Mouse (Mus musculus) testis, postnatal 10 days (tissue): Measurements from ENCODE around the gene Tbx2.

ENCODE experiments used
- DNase-seq: peaks from one replicate; pipeline ENCODE4 v3.0.0; 2021; ENCODE audit warnings: low spot score

Gene Tbx2

DNA sequence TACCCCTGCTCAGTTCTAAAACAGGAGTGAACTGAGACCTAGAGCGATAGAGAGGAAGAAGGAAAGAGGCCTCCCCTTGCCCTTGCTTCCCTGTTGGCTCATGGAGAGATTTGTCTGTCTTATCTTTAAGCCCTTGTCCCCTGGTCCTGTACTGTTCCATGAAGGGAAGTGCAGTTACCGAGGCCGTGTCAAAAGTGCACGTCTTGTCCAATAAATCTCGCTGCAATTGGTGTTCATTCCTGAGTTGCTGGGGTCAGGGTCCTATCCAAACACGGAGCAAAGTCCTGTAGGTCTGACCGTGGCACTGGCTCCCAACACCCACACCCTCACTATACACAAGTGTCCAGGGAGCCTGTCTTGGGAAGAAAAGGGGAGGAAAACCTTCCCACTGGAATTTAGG lies 6.5 kb upstream of the Tbx2 start:
- no peak for DNase-seq

DNA sequence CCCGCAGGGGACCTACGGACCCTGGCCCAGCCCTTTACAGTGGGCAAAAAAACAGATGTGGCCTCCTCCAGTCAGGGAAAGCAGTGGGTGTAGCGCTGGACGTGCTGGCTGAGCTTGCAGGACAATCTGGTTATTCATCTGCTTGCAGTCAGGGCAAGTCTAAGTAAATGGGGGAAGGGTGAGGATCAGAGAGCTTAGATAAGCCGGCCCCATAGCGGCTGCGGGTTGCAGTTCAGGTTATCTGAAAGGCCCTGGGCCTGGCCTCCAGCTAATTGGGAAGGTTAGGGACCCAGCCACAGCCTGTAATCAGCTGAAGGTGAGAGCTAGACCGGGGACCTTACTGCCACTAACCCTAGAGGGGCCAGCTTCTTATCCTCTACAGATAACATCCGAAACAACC lies 5.0 kb upstream of the Tbx2 start:
- no peak for DNase-seq

DNA sequence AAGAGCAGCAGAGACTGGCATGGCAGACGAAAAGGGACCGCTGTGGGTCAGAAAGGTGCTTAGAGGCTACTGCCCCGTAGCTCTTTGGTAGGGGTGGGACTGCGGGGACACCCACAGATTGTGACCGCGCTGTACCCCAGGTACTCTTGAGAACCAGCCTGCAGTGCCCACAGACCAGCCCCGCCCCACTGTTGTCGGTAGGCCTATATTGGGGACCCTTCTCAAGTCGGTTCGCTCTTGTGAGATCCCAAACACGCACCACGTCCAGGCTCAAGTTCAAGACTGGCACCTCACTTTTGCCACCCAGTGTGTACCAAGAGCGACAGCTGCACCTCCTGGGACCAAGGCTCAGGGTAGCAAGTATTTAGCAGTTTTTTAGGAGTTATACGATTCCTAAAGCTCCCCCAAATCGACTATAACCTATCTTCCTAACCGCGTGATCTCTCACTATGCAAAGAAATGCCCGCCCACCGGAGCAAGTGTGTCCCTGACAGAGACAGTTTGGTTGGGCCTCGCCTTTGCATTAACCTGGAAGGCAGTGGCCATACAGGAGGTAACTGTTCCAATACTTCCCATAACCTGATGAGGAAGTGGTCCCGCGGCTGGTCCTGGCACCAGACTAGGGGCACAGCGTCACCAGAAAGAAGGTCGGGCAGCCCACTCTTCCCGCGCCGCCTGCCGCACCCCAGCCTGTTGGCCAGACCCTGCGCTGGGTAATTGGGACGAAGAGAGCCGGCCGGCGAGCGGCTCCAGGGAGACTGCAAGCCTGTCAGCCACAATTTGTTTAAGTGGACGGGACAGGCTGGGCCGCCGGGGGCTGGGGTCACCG lies 3.4 kb upstream of the Tbx2 start:
- DNase-seq: no peak

DNA sequence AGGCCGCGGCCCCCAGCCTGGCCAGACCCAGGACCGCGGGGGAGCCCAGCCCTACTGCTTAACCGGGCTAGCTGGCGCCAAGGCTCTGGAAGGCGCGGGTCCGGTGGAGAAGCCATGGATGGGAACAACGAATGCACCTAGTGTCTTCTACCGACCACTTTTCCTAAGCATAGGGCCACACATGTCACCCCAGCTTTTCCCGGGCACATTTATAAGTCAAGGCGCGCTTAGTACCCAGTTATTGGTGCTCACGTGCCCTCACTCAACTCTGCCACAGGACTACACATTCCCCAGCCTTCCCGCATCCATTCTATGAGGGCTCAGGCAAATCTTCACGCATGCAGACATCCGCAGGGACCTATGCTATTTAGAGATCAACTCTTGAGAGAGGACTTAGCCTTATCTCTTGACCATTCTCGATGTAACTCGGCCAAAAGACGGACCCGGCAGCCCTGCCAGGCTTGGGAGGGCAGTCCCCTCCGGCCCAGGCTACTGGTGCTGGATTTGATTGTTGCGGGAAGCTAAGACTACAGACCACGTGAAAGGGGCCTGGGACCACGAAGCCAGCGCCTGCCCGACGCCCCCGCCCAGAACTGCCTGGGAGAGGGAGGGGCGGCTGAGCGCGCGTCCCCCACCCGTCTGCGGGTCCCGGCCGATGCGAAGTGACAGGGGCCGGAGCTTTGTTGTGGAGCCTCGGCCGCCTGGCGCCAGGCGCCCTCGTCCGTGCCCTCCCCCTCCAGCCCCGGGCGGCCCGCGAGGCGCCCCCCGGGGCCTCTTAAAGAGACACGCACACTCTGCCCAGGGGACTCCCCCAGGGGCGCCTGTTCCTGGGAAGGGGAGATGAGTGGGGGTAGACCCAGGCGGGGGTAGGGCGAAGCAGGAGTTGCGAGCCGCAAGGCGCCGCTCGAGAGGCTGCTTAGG lies 2.6 kb upstream of the Tbx2 start:
- DNase-seq: no peak

DNA sequence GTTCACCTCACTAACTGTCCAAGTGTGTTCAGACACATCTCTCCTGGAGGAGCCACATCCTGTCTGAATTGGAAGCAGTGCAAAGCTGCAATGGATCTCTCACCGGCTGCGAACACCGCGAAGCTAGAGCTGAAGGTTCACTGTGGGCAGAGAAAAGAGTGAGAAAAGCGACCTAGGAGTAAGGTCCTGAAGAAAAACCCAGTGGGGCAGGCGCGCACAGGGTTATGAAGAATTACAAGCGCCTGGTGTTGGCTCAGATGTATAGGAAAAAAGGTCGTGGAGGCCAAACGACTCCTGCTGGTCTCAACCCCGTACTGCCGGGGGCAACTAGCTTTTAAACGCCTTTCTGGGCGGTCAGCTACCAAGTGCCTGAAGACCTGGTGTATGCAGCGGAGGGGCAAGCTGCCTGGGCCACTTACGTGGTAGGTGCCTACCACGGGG lies 1.4 kb upstream of the Tbx2 start:
- no peak for DNase-seq

DNA sequence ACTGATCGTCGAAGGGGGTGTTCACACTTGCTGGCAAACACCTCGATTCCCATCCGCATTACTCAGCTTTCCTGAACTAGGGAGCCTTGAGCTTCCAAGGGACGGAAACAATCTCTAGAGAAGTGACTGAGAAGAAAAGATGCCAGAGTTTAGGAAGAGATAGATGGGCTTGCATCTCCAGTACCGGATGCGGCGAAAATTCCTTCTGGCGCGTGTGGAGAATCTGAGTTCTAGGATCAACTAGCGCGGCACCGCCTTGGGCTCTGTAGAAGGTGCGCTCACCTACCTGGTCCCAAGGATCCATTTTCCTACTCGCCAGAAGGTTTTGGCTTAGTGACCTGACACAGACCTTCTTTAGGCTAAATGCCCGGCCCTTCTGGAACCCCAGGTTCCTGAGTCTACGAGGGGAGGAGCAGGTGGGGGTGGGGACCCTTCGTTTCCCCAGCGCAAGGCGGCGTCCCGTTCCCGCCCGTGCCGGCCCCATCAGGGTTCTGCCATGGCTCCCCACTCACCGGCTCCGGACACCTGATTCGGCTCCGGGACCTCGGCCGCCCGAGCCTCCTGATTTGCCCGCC lies 608 bp upstream of the Tbx2 start:
- no peak for DNase-seq

DNA sequence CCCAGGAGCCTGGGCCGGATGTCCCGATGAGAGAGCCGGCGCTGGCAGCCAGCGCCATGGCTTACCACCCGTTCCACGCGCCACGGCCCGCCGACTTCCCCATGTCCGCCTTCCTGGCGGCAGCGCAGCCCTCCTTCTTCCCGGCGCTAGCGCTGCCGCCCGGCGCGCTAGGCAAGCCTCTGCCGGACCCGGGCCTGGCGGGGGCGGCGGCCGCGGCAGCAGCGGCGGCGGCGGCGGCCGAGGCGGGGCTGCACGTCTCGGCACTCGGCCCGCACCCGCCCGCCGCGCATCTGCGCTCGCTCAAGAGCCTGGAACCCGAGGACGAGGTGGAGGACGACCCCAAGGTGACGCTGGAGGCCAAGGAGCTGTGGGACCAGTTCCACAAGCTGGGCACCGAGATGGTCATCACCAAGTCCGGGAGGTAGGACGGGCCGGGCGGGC lies 750 bp downstream of the Tbx2 start:
- no peak for DNase-seq

DNA sequence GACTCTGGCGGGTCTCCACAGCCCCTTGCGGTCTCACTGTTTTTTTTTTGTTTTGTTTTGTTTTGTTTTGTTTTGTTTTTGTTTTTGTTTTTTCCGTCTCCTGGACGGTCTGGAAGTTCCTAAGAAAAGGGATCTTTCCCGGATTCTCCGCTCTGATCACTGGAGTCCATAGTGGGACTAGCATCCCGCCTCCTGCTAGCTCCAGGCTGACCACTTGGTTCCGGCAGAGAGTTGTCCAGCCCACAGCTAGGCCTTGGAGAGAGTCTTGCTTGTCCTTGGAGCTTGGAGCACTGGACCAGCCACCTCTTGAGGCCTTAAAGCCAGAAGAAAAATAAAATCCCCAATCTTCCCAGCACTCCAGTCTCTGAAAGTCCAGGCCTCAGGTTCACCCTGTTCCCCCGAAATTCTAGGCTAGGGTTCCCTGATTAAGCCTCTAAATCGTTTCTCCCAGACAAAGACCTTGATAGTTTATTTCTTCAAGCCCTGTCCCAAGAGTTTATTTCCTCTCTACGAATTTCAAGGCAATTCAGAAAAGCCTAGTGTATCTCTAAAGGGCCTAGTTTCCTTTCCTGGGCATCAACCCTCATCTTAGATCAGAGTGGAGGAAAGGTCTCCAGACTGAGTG lies 1.5 kb downstream of the Tbx2 start:
- DNase-seq: no peak

DNA sequence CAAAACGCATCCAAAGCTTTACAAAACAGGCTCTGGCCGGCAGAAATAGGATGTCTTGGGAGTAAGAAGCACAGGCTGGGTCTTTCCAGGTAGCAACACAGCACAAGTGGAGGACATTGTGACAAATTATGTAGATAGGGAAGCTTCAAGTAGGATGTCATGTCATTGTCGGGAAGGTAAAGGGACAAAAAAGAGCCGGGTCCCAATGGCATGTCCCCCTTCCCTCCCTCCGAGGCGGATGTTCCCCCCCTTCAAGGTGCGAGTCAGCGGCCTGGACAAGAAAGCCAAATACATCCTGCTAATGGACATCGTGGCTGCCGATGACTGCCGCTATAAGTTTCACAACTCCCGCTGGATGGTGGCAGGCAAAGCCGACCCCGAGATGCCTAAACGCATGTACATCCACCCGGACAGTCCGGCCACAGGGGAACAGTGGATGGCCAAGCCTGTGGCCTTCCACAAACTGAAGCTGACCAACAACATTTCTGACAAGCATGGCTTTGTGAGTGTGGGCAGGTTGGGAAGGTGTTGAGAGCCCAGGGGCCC lies 2.1 kb downstream of the Tbx2 start:
- no peak for DNase-seq

DNA sequence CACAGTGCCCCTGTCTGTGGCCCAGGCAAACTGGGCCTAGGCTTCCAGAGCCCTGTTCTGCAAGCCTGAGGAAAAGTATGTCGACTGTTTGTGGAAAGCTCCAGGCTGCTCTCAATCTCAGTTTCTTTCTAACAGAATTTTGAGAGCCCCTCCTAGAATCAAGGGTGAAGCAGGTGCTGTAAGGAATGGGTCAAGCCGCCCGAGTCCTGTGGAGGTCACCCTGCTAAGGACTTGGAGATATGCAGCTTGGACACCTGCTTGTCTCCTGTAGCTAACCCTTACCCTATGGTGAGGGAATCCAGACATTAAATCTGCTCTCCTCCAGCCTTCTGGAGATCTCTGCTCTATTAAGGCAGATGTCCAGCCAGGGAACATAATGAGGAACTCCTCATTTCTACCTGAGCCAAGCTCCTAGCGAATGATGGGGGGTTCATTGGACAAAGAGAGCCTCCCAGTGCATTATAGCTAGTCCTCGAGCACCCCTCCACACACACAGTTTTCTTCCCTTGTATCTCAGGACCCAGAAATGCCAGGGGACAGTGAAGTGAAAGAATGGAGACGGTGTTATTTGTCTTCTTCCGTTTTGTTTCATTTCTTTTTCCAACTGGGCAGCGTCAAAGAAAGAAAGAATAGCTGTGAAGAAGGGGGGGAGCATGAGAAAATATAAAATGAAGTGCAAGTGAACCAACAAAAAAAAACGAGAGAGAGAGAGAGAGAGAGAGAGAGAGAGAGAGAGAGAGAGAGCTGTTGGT lies 2.8 kb downstream of the Tbx2 start:
- DNase-seq: no peak

DNA sequence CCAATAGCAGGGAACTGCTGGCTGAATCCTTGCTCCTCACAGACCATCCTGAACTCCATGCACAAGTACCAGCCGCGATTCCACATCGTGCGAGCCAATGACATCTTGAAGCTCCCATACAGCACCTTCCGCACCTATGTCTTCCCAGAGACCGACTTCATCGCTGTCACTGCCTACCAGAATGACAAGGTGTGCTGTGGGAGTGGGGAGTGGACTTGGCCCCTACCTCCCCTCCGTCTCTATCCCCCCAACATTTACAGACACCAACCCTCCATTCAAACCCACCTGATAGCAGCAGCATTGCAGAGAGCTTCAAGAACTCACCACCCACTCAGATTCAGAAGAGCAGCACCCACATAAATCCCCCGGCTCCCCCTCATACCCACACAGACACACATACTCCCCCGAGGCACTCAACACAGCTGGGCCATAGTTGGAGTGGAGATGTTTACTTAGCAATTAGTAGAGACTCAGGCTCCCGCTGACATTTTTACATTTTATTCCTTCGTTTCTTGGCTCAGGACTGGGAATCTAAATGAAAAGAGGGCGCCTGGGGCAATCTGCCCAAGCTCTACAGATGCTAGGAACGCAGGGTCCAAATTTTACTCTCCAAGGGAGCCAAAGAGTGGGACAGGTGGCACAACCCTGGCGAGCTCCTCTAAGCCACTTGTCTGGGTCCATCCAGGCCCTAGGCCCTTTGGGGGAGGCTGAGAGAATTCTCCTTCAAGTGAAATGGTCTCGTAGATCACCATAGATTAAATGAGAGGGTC lies 3.6 kb downstream of the Tbx2 start:
- DNase-seq: no peak

DNA sequence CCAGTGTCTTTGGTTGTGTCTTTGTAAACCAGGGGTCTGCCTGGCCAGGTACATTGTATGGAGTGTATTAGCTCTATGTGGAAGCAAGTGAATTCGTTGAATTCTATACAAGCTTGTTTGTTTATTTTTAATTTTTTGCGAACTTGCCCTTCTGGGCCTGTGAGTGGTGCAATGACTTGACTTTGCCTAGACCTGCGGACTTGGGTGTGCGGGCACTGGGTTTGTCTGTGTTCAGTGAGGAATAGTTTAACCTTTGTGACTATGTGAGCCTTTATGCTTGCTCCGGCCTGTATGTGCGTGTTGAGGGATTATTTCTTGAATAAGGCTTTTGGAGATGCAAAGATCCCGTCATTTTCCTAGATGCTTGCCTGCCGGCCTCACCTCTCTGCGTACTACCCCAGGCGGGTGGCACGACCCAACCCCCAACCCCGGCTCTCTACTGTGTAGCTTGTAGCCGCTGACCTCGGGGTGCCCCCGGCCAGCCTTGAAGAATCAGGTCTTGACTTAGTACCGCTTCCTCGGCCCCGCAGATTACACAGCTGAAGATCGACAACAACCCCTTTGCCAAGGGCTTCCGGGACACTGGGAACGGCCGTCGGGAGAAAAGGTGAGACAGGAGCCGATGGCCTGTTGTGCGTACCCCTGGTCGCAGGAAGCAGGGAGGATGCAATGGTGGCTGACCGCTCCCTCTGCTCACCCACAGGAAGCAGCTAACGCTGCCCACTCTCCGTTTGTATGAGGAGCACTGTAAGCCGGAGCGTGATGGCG lies 4.4 kb downstream of the Tbx2 start:
- no peak for DNase-seq

DNA sequence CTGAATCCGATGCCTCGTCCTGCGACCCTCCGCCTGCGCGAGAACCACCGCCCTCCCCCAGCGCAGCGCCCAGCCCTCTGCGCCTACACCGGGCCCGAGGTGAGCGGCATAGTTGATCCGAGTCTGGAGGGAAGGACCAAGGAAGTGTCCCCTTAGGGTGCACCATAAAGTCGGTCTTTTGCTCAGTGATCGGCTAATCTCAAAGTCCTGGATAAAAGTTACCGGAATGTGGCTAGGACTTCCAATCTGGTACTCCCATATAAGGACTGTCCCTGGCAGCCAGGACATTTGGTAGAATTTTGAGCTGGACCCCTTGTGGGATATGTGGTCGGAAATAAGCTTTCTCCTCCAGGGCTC lies 4.9 kb downstream of the Tbx2 start:
- DNase-seq: no peak

DNA sequence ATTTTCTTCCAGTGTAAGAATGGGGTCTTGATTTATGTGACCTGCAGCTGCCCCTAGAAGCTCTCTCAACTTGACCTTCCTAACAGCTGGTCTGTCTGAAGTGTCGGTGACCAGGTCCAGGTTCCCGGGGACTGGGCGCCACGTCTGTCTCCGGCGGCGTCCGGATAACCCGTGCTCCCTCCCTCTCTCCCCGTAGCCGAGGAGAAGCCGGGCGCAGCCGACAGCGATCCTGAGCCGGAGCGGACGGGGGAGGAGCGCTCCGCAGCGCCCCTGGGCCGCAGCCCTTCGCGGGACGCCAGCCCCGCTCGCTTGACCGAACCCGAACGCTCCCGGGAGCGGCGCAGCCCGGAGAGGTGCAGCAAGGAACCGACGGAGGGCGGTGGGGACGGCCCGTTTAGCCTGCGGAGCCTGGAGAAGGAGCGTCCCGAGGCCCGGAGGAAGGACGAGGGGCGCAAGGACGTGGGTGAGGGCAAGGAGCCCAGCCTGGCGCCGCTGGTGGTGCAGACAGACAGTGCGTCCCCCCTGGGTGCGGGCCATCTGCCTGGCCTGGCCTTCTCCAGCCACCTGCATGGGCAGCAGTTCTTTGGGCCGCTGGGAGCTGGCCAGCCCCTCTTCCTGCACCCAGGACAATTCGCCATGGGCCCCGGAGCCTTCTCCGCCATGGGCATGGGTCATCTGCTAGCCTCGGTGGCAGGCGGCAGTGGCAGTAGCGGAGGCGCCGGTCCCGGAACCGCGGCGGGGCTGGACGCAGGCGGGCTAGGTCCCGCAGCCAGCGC lies 5.5 kb downstream of the Tbx2 start:
- no peak for DNase-seq

DNA sequence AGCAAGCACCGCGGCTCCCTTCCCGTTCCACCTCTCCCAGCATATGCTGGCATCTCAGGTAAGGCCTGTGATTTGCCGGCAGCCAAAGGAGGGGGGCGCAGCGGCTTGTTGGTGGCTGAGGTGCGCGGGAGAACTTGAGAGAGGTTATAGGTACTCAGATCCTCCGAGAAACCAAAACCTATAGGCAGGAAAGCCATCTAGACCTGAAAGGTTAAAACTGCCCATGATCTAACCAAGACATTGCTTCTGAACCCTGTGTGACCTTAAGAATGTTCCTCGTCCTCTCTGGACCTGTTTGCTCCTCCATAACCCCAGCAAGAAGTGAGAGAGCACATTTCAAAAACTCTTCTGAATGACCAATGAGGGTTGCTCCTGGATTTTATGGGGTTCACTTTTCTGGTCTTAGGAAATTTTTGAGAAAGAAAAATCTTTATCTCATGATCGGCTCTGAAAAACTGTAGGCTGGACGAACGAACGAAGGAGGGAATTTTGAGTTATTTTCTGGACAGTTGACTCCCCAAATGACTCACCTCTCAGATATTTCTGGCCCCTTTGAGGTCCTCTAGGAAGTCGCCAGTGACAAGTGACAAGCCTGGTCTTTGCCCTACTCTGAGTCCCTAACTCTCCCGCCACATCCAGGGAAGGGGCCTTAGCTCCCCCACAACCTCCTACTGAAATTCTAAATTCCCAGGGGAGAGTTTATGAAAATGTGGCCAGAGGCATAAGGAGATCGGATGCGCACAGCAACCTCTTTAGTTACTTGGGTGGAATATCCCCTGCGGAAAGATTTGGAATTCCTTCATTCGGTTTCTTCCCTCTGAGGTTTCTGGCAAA lies 6.3 kb downstream of the Tbx2 start:
- DNase-seq: no peak

DNA sequence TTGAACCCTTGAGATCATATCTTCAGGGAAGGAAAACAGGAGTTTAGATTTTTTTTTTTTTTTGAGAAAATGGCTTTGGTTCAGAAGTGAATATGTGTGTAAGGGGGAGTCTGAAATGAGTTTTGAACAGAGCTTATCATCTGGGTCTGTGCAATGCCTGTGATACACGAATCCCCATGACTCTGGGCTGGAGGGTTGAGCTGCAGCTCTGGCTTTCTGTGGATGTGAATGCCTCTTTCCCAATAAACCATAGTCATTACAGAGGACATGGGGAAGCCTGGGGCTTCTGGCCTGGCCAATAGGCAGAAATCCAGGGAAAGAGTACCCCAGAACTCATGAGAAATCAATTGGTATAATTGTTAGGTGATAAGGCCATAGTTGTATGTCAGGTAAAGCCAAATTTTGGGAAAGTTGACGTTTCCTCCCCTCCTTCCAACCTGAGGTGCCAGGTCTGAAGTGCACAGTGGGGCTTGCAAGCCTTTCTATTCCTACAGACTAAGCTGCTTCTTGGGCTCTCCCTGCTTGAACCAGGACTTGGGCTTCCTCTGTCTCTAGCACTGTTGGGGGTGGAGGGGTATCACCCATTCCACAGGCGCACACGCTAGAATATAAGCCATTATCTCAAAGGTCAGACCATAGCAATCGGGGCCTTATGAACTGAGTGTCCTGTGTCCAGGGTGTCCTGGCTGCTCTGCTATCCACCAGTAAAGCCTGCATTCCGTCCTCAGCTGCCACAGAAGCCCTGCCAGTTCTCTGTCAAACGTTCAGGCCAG lies 7.1 kb downstream of the Tbx2 start:
- DNase-seq: no peak
